Mouse (Mus musculus): ENCODE results near the gene Unc13b. TPM values are rescaled to one million over a fixed set of nuclear protein-coding genes. Genes with fewer than 3 reads are reported as not detected.

The Unc13b gene
- polyA plus RNA-seq (2012), result 0.33 and 0.75 TPM in 2 replicates

GRCm38 (mm10) chr4:43058753-43059654 is at the start of gene Unc13b:
Gene Unc13b, plus strand, starts transcription at chr4:43058953.

GRCm38 (mm10) chr4:43010161-43011038 is 48.4 kb upstream of the Unc13b start, which contains the start of gene Fancg:
Gene Fancg, minus strand, starts transcription at chr4:43010506.

GRCm38 (mm10) chr4:43025084-43025960 is 33.4 kb upstream of the Unc13b start, which contains the start of gene Pigo:
Gene Pigo, minus strand, starts transcription at chr4:43025819.

GRCm38 (mm10) chr4:43031237-43031995 is 27.3 kb upstream of the Unc13b start, which contains the start of gene Stoml2:
Gene Stoml2, minus strand, starts transcription at chr4:43031710.

GRCm38 (mm10) chr4:43045659-43046302 is 13.0 kb upstream of the Unc13b start, which contains the start of gene Fam214b:
Gene Fam214b, minus strand, starts transcription at chr4:43046220.

GRCm38 (mm10) chr4:43266623-43267322 is 208.0 kb downstream of the Unc13b start, which contains the start of gene Atp8b5:
Gene Atp8b5, plus strand, starts transcription at chr4:43267159.

Other genes with a start within 250 kb of the Unc13b start
- 0.05 TPM in 1 of 2 replicates, not detected in the other for gene Fam205a1, start 205.1 kb upstream of the Unc13b start, polyA plus RNA-seq (2012)
- gene Gm12394, start 202.2 kb upstream of the Unc13b start, polyA plus RNA-seq (2012), result not detected in 2 replicates
- gene Fam205c, start 184.7 kb upstream of the Unc13b start, polyA plus RNA-seq (2012), result not detected in 2 replicates
- gene Phf24, start 142.3 kb upstream of the Unc13b start, polyA plus RNA-seq (2012), result 0.01 and 0.08 TPM in 2 replicates
- gene Dnajb5, start 109.1 kb upstream of the Unc13b start, polyA plus RNA-seq (2012), result 1.9 and 5.4 TPM in 2 replicates
- not detected in 2 replicates for gene 1700022I11Rik, start 89.3 kb upstream of the Unc13b start, polyA plus RNA-seq (2012)
- gene Vcp, start 58.4 kb upstream of the Unc13b start, polyA plus RNA-seq (2012), result 222 and 226 TPM in 2 replicates
- gene Fancg, start 48.4 kb upstream of the Unc13b start, polyA plus RNA-seq (2012), result 10.7 and 13.4 TPM in 2 replicates
- 9.6 and 10.6 TPM in 2 replicates for gene Pigo, start 33.1 kb upstream of the Unc13b start, polyA plus RNA-seq (2012)
- 92.9 and 113 TPM in 2 replicates for gene Stoml2, start 27.2 kb upstream of the Unc13b start, polyA plus RNA-seq (2012)
- gene Fam214b, start 12.7 kb upstream of the Unc13b start, polyA plus RNA-seq (2012), result 16.0 and 16.6 TPM in 2 replicates
- gene Atp8b5, start 208.2 kb downstream of the Unc13b start, polyA plus RNA-seq (2012), result 0.01 and 0.09 TPM in 2 replicates

Measured in megakaryocyte-erythroid progenitor cell, adult 5 weeks (primary cell).